17 mouse cellular contexts compared by ENCODE assay signal in genomic region chr13:43774605-43775426, GRCm38 (mm10). TPM values are rescaled to one million over a fixed set of nuclear protein-coding genes. Genes with fewer than 3 reads are reported as not detected.
DNase-seq lines count a peak whose midpoint lies in the region; ATAC-seq lines count a peak whose summit lies in the region.
"Had no signal": no experiment of that assay in that cellular context is flagged by ENCODE, and none has a peak within 500 bp of the region (broad histone marks: within the 10 kb centered on the region; RNA-seq: fewer than 3 reads in every experiment).

No protein-coding gene starts in this region.

- WGBS in forebrain, embryonic 13.5 days: 88% methylated on average over 13 of the region's 13 CpGs
- 92% methylated on average over 13 of the region's 13 CpGs for WGBS in forebrain, embryonic 10.5 days
- whole genome bisulfite sequencing in lung, embryonic 16.5 days: 65% methylated on average over 13 of the region's 13 CpGs
- 85% methylated on average over 13 of the region's 13 CpGs for WGBS in embryonic facial prominence, embryonic 10.5 days

- H3K9me3 ChIP-seq in forebrain, embryonic 13.5 days (replicated peaks): no peaks in the 10 kb centered on the region
- H3K9me3 ChIP-seq in forebrain, embryonic 10.5 days: no peaks in the 10 kb centered on the region
- H3K9me3 ChIP-seq in lung, embryonic 16.5 days (ENCODE audit: control insufficient read depth, low read length): no peaks in the 10 kb centered on the region
- no peaks in the 10 kb centered on the region for H3K9me3 ChIP-seq in embryonic facial prominence, embryonic 10.5 days
- H3K9me3 ChIP-seq: kidney, embryonic 15.5 days; limb, embryonic 12.5 days; megakaryocyte, embryonic 14.5 days had no signal

- peaks cover 20% of the 10 kb centered on the region for H3K4me1 ChIP-seq in forebrain, embryonic 13.5 days
- H3K4me1 ChIP-seq in forebrain, embryonic 10.5 days: peaks cover 15% of the 10 kb centered on the region
- H3K4me1 ChIP-seq in lung, embryonic 16.5 days (replicated peaks; ENCODE audit: control insufficient read depth, insufficient read depth, low read length): peaks cover 31% of the 10 kb centered on the region
- peaks cover 15% of the 10 kb centered on the region for H3K4me1 ChIP-seq in embryonic facial prominence, embryonic 10.5 days
- H3K4me1 ChIP-seq: megakaryocyte, embryonic 14.5 days had no signal

- no peak for ATAC-seq in forebrain, embryonic 13.5 days
- ATAC-seq in lung, embryonic 16.5 days (ENCODE audit: low read depth): peak; percentile 3; the same call in 1 of the 2 replicates
- peak; percentile 65 for ATAC-seq in activated CD4-positive, CD25-positive, alpha-beta regulatory T cell, adult 4 months

- peaks cover 12% of the 10 kb centered on the region; the same call in 1 of the 2 replicates for H3K27me3 ChIP-seq in forebrain, embryonic 13.5 days
- H3K27me3 ChIP-seq in forebrain, embryonic 10.5 days (ENCODE audit: poor library complexity, severe bottlenecking): 0 out of 2 replicates have a peak, but pooled peaks cover 9% of the 10 kb centered on the region
- H3K27me3 ChIP-seq in lung, embryonic 16.5 days (ENCODE audit: control insufficient read depth, insufficient read depth, low read depth, low read length): no peaks in the 10 kb centered on the region
- H3K27me3 ChIP-seq in embryonic facial prominence, embryonic 10.5 days (replicated peaks; ENCODE audit: low read depth, poor library complexity, severe bottlenecking): peaks cover 63% of the 10 kb centered on the region
- H3K27me3 ChIP-seq: kidney, embryonic 15.5 days; limb, embryonic 12.5 days had no signal

- H3K9ac ChIP-seq in forebrain, embryonic 13.5 days: no peak overlapping the region
- H3K9ac ChIP-seq in lung, embryonic 16.5 days (ENCODE audit: low read length): no peak overlapping the region
- H3K9ac ChIP-seq: kidney, embryonic 15.5 days; limb, embryonic 12.5 days had no signal

- H3K4me2 ChIP-seq in forebrain, embryonic 13.5 days: peak overlapping the region; percentile 30
- no peak overlapping the region for H3K4me2 ChIP-seq in lung, embryonic 16.5 days (ENCODE audit: low read depth, low read length)
- H3K4me2 ChIP-seq: kidney, embryonic 15.5 days; limb, embryonic 12.5 days had no signal

- no peak overlapping the region for H3K4me3 ChIP-seq in forebrain, embryonic 13.5 days
- no peak overlapping the region for H3K4me3 ChIP-seq in forebrain, embryonic 10.5 days
- H3K4me3 ChIP-seq in lung, embryonic 16.5 days (ENCODE audit: low read length): no peak overlapping the region
- H3K4me3 ChIP-seq in embryonic facial prominence, embryonic 10.5 days: no peak overlapping the region
- H3K4me3 ChIP-seq: gastrocnemius, adult 2 months; heart, adult 2 months; kidney, embryonic 15.5 days; layer of hippocampus, adult 2 months; left cerebral cortex, adult 2 months; limb, embryonic 12.5 days; megakaryocyte, embryonic 14.5 days had no signal

- DNase-seq in forebrain, embryonic 10.5 days (ENCODE audit: extremely low spot score, low spot score): no peak
- no peak for DNase-seq in lung, postnatal 25 days (ENCODE audit: low spot score)
- DNase-seq in natural killer cell, adult 2 months (ENCODE audit: low spot score in 2 of 2): peak; percentile 72 to 83
- no peak for DNase-seq in embryonic facial prominence, embryonic 10.5 days (ENCODE audit: low spot score)
- DNase-seq in right cerebral cortex, postnatal 10 days (ENCODE audit: low spot score in 2 of 2): no peak
- DNase-seq: cerebellum, adult 11 months had no signal

- H3K27ac ChIP-seq in forebrain, embryonic 13.5 days: no peak overlapping the region
- no peak overlapping the region for H3K27ac ChIP-seq in forebrain, embryonic 10.5 days
- no peak overlapping the region for H3K27ac ChIP-seq in lung, embryonic 16.5 days (ENCODE audit: low read length)
- no peak overlapping the region for H3K27ac ChIP-seq in embryonic facial prominence, embryonic 10.5 days (replicated peaks)
- H3K27ac ChIP-seq: gastrocnemius, adult 2 months; heart, adult 2 months; hindbrain, postnatal 0 days; kidney, embryonic 15.5 days; layer of hippocampus, adult 2 months; left cerebral cortex, adult 2 months; limb, embryonic 12.5 days had no signal

- H3K36me3 ChIP-seq in forebrain, embryonic 13.5 days (ENCODE audit: poor library complexity, severe bottlenecking): no peaks in the 10 kb centered on the region
- H3K36me3 ChIP-seq in forebrain, embryonic 10.5 days (replicated peaks): no peaks in the 10 kb centered on the region
- H3K36me3 ChIP-seq in lung, embryonic 16.5 days (ENCODE audit: control insufficient read depth, insufficient read depth, low read length): no peaks in the 10 kb centered on the region
- no peaks in the 10 kb centered on the region for H3K36me3 ChIP-seq in embryonic facial prominence, embryonic 10.5 days (replicated peaks)
- H3K36me3 ChIP-seq: kidney, embryonic 15.5 days; limb, embryonic 12.5 days had no signal

RNA-seq across cellular contexts. Expression of gene Cd83, which starts 9.8 kb away (rescaled TPM):
- 3.8 TPM in 2 replicates for polyA plus RNA-seq in forebrain, embryonic 13.5 days (2015; fragmentation: Nextera tagmentation; extraction: Ambion mirVana)
- polyA plus RNA-seq in forebrain, embryonic 10.5 days (2016; fragmentation: Nextera tagmentation; extraction: Ambion mirVana): 3.5 and 3.8 TPM in 2 replicates
- polyA plus RNA-seq in lung, embryonic 16.5 days (2015; fragmentation: Nextera tagmentation; extraction: Ambion mirVana): 12.3 and 14.1 TPM in 2 replicates
- 100 to 1,000 TPM; 170 to 252 TPM for polyA plus RNA-seq in activated CD4-positive, CD25-positive, alpha-beta regulatory T cell, adult 4 months (2017; shearing (Covaris generic))
- 2.9 and 3.4 TPM in 2 replicates for polyA plus RNA-seq in embryonic facial prominence, embryonic 10.5 days (2016; fragmentation: Nextera tagmentation; extraction: Ambion mirVana)

Comparison
In these comparisons a context has a peak if more than half of its experiments do, and no peak if none do; other contexts are left out.
1. DNase-seq: peak in natural killer cell, adult 2 months (2 of 2); none in forebrain, embryonic 10.5 days (single experiment), lung, postnatal 25 days (single experiment), embryonic facial prominence, embryonic 10.5 days (single experiment) and right cerebral cortex, postnatal 10 days (0 of 2).
2. RNA of gene Cd83, which starts 9.8 kb away (polyA plus RNA-seq): 170 to 252 TPM in activated CD4-positive, CD25-positive, alpha-beta regulatory T cell, adult 4 months; 12.3 to 14.1 TPM in lung, embryonic 16.5 days, 3.5 to 3.8 TPM in forebrain, embryonic 10.5 days, 3.8 TPM in forebrain, embryonic 13.5 days and 2.9 to 3.4 TPM in embryonic facial prominence, embryonic 10.5 days; every median in the first group is over 10 times any median in the second.